Mouse (Mus musculus): ENCODE measurements at regions not wholly inside any gene's neighbourhood (a gene's known extent, or its start where the extent isn't known, plus 50 kb on each side); places are given as distances from the start of the nearest gene placed in this dataset.
"Not testable (repeated sequence)": the region's sequence is repeated elsewhere in the genome, so short reads cannot be mapped to it uniquely, and the experiment has no call there.

DNA sequence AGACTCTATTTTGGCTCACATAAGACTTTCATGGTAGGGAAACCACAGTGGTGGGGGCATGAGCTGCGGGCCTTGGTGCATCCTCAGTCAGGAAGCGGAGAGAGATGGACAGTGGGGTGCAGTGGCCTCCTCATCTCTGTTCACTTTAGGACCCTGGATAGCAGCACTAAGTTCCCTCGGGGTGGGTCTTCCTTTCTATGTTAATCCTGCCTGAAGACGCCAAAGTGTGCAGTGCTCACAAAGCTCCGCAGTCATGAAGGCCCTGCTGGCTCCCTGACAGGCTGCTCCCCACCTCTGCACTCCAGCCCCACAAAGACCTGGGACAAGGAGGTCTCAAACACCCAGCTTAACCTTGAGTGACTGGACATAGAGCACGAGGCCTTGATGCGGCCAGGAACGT, 56.8 kb downstream of the Sox1 start:
- DNase-seq (ENCODE audit: low spot score) = no peak

GRCm38 (mm10) chr8:12455376-12455775, 60.3 kb downstream of the Sox1 start:
- not testable (repeated sequence) for DNase-seq (ENCODE audit: low spot score)

- no peak for DNase-seq (ENCODE audit: low spot score)
These were observed 61.2 kb downstream of the Sox1 start for GRCm38 (mm10) chr8:12456326-12456725.

DNA sequence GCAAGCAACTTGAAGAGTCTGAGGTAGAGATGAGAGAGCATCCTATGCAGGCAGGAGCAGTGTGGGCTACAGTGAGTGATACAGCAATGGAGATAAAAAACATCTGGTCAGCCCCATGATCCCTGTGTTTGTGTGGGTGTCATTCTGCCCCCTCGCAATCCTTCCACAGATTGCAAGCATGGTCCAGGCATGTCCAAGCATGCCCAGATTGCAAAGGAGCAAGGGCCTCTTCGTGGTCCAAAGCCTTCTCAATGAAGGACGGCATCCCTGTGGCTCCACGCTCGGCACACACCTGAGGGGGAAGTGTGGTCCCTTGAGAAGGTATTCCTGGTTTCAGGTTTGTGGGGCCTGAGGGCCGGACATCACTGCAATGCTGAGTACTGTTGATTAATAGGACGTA, 61.9 kb downstream of the Sox1 start:
- no peak for DNase-seq (ENCODE audit: low spot score)

- no peak for DNase-seq (ENCODE audit: low spot score)
These were observed 71.8 kb downstream of the Sox1 start for GRCm38 (mm10) chr8:12466845-12467244.

- no peak for DNase-seq (ENCODE audit: low spot score)
These were observed 72.6 kb downstream of the Sox1 start for GRCm38 (mm10) chr8:12467386-12468326.

- DNase-seq (ENCODE audit: low spot score) = no peak
These were observed 82.6 kb downstream of the Sox1 start for GRCm38 (mm10) chr8:12477449-12478401.

GRCm38 (mm10) chr8:12481918-12482317, 86.8 kb downstream of the Sox1 start:
- DNase-seq (ENCODE audit: low spot score) = no peak

- no peak for DNase-seq (ENCODE audit: low spot score)
These were observed 88.5 kb downstream of the Sox1 start for GRCm38 (mm10) chr8:12483551-12483950.

- no peak for DNase-seq (ENCODE audit: low spot score)
These were observed 87.5 kb upstream of the Spaca7 start for GRCm38 (mm10) chr8:12485326-12485725.

- peak; percentile 20 for DNase-seq (ENCODE audit: low spot score)
These were observed 86.3 kb upstream of the Spaca7 start for GRCm38 (mm10) chr8:12486331-12487061.

DNA sequence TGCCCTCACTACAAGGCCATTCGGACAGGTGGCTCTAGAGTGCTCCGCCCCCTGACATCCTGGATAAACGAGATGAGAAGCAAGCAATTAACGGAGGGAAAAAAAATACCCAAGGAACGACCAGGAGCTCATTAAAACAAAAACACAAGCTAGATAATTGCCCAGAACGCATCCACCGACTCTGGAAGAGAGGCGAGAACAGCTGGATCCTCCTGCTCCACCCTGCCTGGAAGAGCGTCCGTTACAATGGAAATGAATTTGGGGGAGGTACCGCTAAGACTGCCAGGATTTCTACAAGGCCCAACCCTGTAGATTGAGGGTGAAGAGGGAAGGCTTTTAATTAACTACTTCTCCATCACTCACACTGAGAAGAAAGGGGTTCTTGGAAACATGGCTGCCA, 85.6 kb upstream of the Spaca7 start:
- DNase-seq (ENCODE audit: low spot score) = no peak

DNA sequence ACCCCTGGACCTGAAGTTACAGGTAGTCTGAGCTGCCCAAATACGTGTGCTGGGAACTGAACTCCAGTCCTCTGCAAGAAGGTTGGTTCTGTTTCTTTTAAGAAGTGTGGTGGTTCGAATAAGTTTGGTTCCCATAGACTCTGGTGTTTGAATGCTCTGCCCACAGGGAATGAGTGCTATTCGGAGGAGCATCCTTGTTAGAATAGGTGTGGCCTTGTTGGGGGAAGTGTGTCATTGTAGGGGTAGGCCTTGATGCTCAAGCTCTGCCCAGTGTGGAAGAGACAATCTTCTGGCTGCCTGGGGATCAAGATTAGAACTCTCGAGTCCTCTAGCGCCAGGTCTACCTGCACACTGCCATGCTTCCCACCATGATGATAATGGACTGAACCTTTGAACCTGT, 83.6 kb upstream of the Spaca7 start:
- DNase-seq (ENCODE audit: low spot score) = no peak

DNA sequence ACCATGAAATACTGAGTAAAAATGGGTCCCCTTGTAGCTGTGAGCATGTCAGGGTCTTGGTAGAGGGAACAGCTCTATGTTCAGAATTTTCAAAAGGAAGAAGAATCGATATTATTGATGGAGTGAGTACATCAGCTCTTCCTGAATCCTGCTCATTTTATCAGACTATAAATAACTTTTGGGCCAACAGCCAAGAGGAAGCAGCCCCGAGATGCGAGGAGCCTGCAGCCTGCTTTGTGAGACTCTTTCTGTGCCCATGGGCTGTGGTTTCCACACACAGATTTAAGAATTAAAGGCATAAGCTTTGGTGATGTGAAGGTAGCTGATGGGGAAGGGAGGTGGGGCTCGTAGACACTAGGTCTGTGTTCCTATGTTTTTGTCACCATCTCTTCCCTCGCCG, 81.4 kb upstream of the Spaca7 start:
- no peak for DNase-seq (ENCODE audit: low spot score)

DNA sequence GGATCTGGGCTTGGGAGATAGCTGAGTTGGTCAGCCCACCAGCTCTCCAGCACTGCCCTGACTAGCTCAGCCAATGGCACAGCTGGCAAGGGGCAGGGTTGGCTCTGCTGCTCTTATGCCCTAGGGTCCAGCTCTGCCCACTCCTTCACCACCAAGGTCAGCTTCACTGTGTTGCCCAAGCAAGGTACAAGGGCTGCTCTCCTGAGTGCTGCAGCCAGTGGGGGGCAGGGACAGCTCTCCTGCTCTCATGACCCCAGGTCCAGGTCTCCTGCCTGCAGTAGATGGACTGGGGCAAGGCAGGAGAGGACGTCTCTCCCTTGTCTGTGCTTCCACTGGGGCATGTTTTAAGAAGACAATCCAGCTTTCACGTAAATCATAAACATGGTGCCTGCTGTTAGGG, 80.4 kb upstream of the Spaca7 start:
- no peak for DNase-seq (ENCODE audit: low spot score)

- no peak for DNase-seq (ENCODE audit: low spot score)
These were observed 78.3 kb upstream of the Spaca7 start for GRCm38 (mm10) chr8:12494559-12494958.

DNA sequence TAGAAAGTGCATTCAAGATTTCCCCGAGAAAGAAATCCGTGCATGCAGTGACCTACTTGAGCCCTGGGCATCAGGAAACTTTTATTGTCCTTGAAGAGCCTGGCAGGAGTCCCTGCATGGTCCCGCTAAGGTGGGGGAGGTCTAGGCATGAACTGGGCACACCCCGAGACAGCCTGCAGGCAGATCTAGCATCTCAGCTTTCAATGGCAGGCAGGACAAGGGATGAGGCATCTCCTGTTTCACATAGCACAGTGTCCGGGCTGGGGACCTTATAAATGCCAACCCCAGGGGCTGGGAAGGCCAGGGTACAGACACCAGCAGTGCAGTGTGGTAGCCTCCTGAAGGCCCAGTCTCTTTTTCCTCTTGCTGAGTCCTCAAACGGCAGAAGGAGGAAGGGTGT, 75.4 kb upstream of the Spaca7 start:
- no peak for DNase-seq (ENCODE audit: low spot score)

DNA sequence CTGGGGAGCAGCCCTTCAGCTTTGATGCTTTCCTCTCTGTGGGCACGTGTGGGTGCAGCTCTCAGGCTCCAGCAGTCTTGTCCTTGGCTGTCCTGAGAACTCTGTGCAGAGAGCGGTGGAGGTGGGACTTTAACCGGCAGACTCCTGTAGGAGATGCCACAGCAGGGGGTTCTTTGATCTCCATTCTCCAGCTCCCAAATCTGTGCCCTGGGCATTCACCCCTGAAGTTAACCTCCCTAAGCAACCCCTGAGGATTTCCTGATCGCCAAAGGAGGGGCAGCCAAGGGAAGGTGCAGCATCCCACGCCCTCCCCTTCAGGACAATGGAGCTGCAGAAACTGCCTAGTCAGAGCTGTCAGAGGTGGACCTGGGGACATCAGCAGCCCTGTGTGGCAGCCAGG, 73.2 kb upstream of the Spaca7 start:
- DNase-seq (ENCODE audit: low spot score) = no peak

DNA sequence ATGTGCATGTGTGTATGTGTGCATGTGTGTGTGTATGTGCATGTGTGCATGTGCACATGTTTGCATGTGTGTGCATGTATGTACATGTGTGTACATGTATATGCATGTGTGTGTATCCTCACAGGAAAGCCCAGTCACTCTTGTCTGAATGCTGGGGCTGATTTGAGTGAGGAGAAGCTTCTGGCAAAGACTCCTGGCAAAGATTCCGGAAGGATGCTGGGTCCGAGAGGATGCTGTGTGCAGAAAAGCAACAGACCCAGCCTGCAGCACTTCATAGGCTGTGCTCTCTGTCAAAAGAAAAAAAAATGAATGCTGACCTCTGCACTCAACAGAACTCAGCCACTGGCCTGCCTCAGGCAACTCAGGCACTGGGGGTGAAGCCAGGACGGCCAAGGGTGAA, 72.5 kb upstream of the Spaca7 start:
- no peak for DNase-seq (ENCODE audit: low spot score)

- DNase-seq (ENCODE audit: low spot score) = no peak
These were observed 71.0 kb upstream of the Spaca7 start for GRCm38 (mm10) chr8:12501824-12502223.

DNA sequence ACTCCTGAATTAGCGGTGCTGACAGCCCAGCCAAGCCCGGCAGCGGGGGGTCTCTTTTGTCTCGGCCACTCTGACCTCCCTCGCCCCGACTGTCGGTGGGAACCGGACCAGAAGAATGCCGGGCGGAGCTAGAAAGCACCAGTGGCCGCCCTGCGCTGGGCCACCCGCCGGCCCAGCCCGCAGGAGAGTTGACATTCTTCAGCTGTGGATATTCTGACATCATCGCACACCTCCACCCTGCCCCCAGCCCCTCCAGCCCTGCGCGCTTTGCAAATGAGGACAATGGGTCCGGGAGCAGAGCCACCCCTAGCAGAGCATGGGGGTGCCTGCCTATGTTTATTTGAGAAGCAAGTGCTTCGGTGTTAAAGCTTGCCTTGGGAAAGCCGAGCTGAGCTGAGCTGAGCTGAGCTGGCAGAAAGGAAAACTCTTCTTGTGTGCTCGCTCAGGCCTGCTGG, 70.5 kb upstream of the Spaca7 start:
- no peak for DNase-seq (ENCODE audit: low spot score)

- DNase-seq (ENCODE audit: low spot score) = no peak
These were observed 70.0 kb upstream of the Spaca7 start for GRCm38 (mm10) chr8:12502856-12503255.
